Mouse (Mus musculus) adrenal gland, adult 10 weeks (tissue): ENCODE results near the gene Ypel3. TPM values are rescaled to one million over a fixed set of nuclear protein-coding genes. Genes with fewer than 3 reads are reported as not detected.

Source experiments
- polyA plus RNA-seq: library from polyadenylated mRNA; stranded (reverse); fragments of 350-450 nt; fragmentation: Illumina TruSeq; extraction: RNeasy Lipid Tissue Mini Kit (QIAGEN cat#74804); gene quantifications from one replicate; pipeline ENCODE4 v1.2.3, GENCODE M21; 2014; ENCODE audit warnings: low read depth, low replicate concordance

Ypel3 gene
- polyA plus RNA-seq: 12.0 TPM

GRCm38 (mm10) chr7:126776598-126777057 is at the start of gene Ypel3:
Gene Ypel3, plus strand, starts transcription at chr7:126776955.

GRCm38 (mm10) chr7:126759050-126759671 is 17.6 kb upstream of the Ypel3 start, which contains the start of gene Mapk3:
Gene Mapk3, plus strand, starts transcription at chr7:126759601.

GRCm38 (mm10) chr7:126766201-126766600 is 10.6 kb upstream of the Ypel3 start, which contains the start of gene Gdpd3:
Gene Gdpd3, plus strand, starts transcription at chr7:126766334.

GRCm38 (mm10) chr7:126780971-126781635 is 4.3 kb downstream of the Ypel3 start, which contains the start of gene Tbx6:
Gene Tbx6, plus strand, starts transcription at chr7:126781483.

GRCm38 (mm10) chr7:126791851-126792720 is 15.3 kb downstream of the Ypel3 start, which contains the start of gene Ppp4c:
Gene Ppp4c, minus strand, starts transcription at chr7:126792496.

GRCm38 (mm10) chr7:126797411-126798126 is 20.8 kb downstream of the Ypel3 start, which contains the start of gene Fam57b:
Gene Fam57b, plus strand, starts transcription at chr7:126797668.

Other genes starting within 250 kb of the Ypel3 start
- gene Eif3c, start 210.5 kb upstream of the Ypel3 start, polyA plus RNA-seq: 249 TPM
- 0.47 TPM for gene Apobr, start 192.0 kb upstream of the Ypel3 start, polyA plus RNA-seq
- gene Cln3, start 191.1 kb upstream of the Ypel3 start, polyA plus RNA-seq: 2.4 TPM
- not detected for gene Il27, start 182.0 kb upstream of the Ypel3 start, polyA plus RNA-seq
- gene Nupr1, start 146.1 kb upstream of the Ypel3 start, polyA plus RNA-seq: 4.6 TPM
- gene Sgf29, start 127.6 kb upstream of the Ypel3 start, polyA plus RNA-seq: 1.6 TPM
- gene Sult1a1, start 100.5 kb upstream of the Ypel3 start, polyA plus RNA-seq: 105 TPM
- 0.12 TPM for gene Bola2, start 81.6 kb upstream of the Ypel3 start, polyA plus RNA-seq
- 1.3 TPM for gene Slx1b, start 81.2 kb upstream of the Ypel3 start, polyA plus RNA-seq
- gene Coro1a, start 69.2 kb upstream of the Ypel3 start, polyA plus RNA-seq: 3.2 TPM
- 30.8 TPM for gene Mapk3, start 17.4 kb upstream of the Ypel3 start, polyA plus RNA-seq
- not detected for gene Gdpd3, start 10.6 kb upstream of the Ypel3 start, polyA plus RNA-seq
- gene Tbx6, start 4.5 kb downstream of the Ypel3 start, polyA plus RNA-seq: not detected
- 28.4 TPM for gene Ppp4c, start 15.5 kb downstream of the Ypel3 start, polyA plus RNA-seq
- gene Fam57b, start 20.7 kb downstream of the Ypel3 start, polyA plus RNA-seq: not detected
- not detected for gene 4930451I11Rik, start 54.7 kb downstream of the Ypel3 start, polyA plus RNA-seq
- not detected for gene Doc2a, start 70.5 kb downstream of the Ypel3 start, polyA plus RNA-seq
- gene Hirip3, start 85.0 kb downstream of the Ypel3 start, polyA plus RNA-seq: 10.9 TPM
- 13.4 TPM for gene Ino80e, start 85.4 kb downstream of the Ypel3 start, polyA plus RNA-seq
- 9.9 TPM for gene Taok2, start 107.7 kb downstream of the Ypel3 start, polyA plus RNA-seq
- 8.8 TPM for gene Tmem219, start 146.0 kb downstream of the Ypel3 start, polyA plus RNA-seq
- 3.4 TPM for gene Kctd13, start 151.9 kb downstream of the Ypel3 start, polyA plus RNA-seq
- gene Asphd1, start 172.6 kb downstream of the Ypel3 start, polyA plus RNA-seq: not detected
- 39.4 TPM for gene Sez6l2, start 173.6 kb downstream of the Ypel3 start, polyA plus RNA-seq
- 18.4 TPM for gene Cdipt, start 199.0 kb downstream of the Ypel3 start, polyA plus RNA-seq
- gene Cdiptos, start 199.1 kb downstream of the Ypel3 start, polyA plus RNA-seq: 2.0 TPM
- gene Mvp, start 237.7 kb downstream of the Ypel3 start, polyA plus RNA-seq: 2.0 TPM
- gene Pagr1b, start 239.5 kb downstream of the Ypel3 start, polyA plus RNA-seq: not detected
- not detected for gene Pagr1a, start 240.4 kb downstream of the Ypel3 start, polyA plus RNA-seq
- gene Gm42742, start 244.1 kb downstream of the Ypel3 start, polyA plus RNA-seq: 0.52 TPM
- gene Prrt2, start 244.3 kb downstream of the Ypel3 start, polyA plus RNA-seq: not detected